Mouse (Mus musculus): ENCODE results near the gene Coa5.
A peak's percentile ranks its signal among the peaks of the same experiment; 100 is the strongest.

GRCm38 (mm10) chr1:37401687-37402086, 28.2 kb downstream of the Coa5 start:
- TF ChIP-seq CTCF (IDR thresholded peaks at IDR 0.05; ENCODE audit: borderline replicate concordance, insufficient read depth, low read depth, low read length) (peak; percentile 96), POLR2A (IDR thresholded peaks at IDR 0.05; ENCODE audit: borderline replicate concordance, insufficient read depth, low read length) (no peak)

All from cerebellum, adult 2 months (tissue).